Mouse (Mus musculus) testis, adult 2 months (tissue): Measurements from ENCODE around the gene Hist1h2ap.

Source experiments
- CTCF ChIP-seq: fragments of 200-500 bp; IDR thresholded peaks from 2 replicates; pipeline ENCODE4 v1.5.1; 2012; ENCODE audit warnings: low read depth, mild to moderate bottlenecking, inconsistent platforms, low read length, moderate library complexity; ENCODE audit not compliant: control insufficient read depth, insufficient read depth, insufficient replicate concordance
- POLR2A ChIP-seq: fragments of 200-500 bp; IDR thresholded peaks from 2 replicates; pipeline ENCODE4 v1.6.1; 2012; ENCODE audit warnings: low read depth, mild to moderate bottlenecking, inconsistent platforms, low read length, moderate library complexity; ENCODE audit not compliant: control insufficient read depth

DNA sequence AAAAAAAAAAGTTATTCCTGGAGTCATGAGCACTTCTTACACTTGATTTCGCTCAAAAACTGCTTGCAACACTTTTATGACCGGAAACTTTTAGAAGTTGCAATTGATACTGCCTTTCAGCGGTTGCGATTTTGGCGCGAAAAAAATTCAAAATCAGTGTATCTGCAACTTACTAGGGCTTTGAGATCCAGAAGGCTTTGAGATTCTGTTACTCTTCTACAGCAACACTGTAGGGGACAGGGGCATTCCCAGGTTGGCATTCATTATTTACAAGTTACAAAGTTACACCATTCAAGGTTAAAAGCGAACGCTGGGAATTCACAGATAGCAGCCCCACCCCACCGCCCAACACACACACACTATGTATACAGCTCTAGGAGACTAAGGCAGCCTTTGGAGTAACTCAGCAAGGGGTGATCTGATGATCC, 49.6 kb downstream of the Hist1h2ap start:
- TF ChIP-seq CTCF: no peak
- TF ChIP-seq POLR2A: no peak
